Mouse (Mus musculus) cerebellum, adult 2 months (tissue): ENCODE data around the gene Trafd1. TPM values are rescaled to one million over a fixed set of nuclear protein-coding genes. Genes with fewer than 3 reads are reported as not detected.
A peak's percentile ranks its signal among the peaks of the same experiment; 100 is the strongest.

Experiments
- DNase-seq, 2 experiments: peaks; one replicate each; pipeline ENCODE4 v3.0.0; 2021
- H3K27ac ChIP-seq: fragments of 200-500 bp; 2 replicates; pipeline ENCODE4 v1.5.1; 2012; ENCODE audit warnings: low read length, control low read depth, inconsistent platforms; ENCODE audit not compliant: insufficient read depth
- H3K27me3 ChIP-seq: fragments of 200-500 bp; 2 replicates; pipeline ENCODE4 v1.6.1; 2012; ENCODE audit warnings: inconsistent platforms, mild to moderate bottlenecking, low read length, moderate library complexity; ENCODE audit not compliant: control insufficient read depth, insufficient read depth
- H3K4me1 ChIP-seq: fragments of 200-500 bp; 2 replicates; pipeline ENCODE4 v1.6.1; 2011; ENCODE audit warnings: low read length; ENCODE audit not compliant: control insufficient read depth, insufficient read depth
- H3K4me3 ChIP-seq: fragments of 200-500 bp; replicated peaks from 2 replicates; pipeline ENCODE3; 2011; ENCODE audit warnings: mild to moderate bottlenecking, low read depth, low read length, control low read depth; ENCODE audit not compliant: insufficient read depth
- CTCF ChIP-seq: fragments of 200-500 bp; IDR thresholded peaks from 2 replicates; pipeline ENCODE4 v1.5.1; 2011; ENCODE audit warnings: low read depth, mild to moderate bottlenecking, control low read depth, low read length, moderate library complexity, borderline replicate concordance; ENCODE audit not compliant: insufficient read depth
- POLR2A ChIP-seq: fragments of 200-500 bp; IDR thresholded peaks from 2 replicates; pipeline ENCODE4 v1.6.1; 2011; ENCODE audit warnings: low read length, control low read depth, borderline replicate concordance; ENCODE audit not compliant: insufficient read depth
- WGBS: fragments of 180-500 bp; shearing (Covaris S2); methylation state at CpG from one replicate; pipeline ENCODE4 v1.1.7; 2018; 5-methylcytosine and 5-hydroxymethylcytosine counted together
- polyA plus RNA-seq: library from polyadenylated mRNA; depleted of rRNA; stranded (reverse); fragments of >200 nt; gene quantifications from 2 replicates; pipeline ENCODE4 v1.2.3, GENCODE M21; 2012

The Trafd1 gene
- polyA plus RNA-seq, 1 experiment = 109 TPM

DNA sequence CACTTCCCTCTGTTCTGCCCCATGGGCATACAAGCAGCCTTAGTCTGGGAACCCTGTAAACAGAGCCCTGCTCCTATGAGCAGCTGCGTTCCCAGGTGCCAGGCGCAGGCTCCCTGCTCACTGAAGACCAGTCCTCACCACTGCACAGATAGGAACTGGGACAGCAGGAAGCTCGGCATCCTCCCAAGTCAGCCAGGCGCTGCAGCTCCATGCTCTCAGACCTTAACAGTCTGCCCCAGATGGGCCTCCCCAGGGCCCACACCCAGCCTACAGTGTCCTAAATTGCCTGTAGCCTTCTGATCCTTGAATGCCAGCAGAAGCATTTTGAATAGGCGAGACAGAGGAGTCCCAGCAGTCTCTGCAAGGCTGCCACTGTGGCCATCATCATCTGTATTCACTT is 23.7 kb downstream of the Trafd1 start:
- H3K4me3 ChIP-seq = no peak overlapping the region
- peak; percentile 51 to 57 for DNase-seq
- H3K27ac ChIP-seq = peak overlapping the region; percentile 34; the same call in 1 of the 2 replicates
- H3K27me3 ChIP-seq = no peaks in the 10 kb centered on the region
- H3K4me1 ChIP-seq = peaks cover 16% of the 10 kb centered on the region
- TF ChIP-seq CTCF (no peak), POLR2A (no peak)
- 45% methylated on average over 5 of the region's 5 CpGs for WGBS

DNA sequence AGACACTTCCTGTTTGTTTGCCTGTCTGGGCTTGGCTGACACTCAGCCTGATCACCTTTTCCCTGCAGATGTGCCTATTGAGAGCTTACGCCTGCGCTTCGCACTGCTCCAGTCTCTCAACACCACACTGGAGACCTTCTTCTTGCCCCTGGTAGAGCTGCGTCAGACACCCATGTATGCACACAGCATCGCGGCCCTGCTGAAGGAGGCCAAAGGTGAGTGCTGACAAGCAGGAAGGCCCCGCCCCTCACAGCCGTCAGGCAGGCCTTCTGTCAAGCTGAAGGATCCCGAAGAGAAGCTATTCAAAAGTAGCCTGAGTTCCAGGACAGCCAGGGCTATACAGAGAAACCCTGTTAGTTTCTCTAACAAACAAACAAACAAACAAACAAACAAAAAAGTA is 26.2 kb downstream of the Trafd1 start:
- Histone ChIP-seq H3K4me3 (no peak overlapping the region), H3K27ac (no peak overlapping the region), H3K27me3 (no peaks in the 10 kb centered on the region), H3K4me1 (peaks cover 12% of the 10 kb centered on the region)
- DNase-seq = no peak
- TF ChIP-seq CTCF (no peak), POLR2A (no peak)
- 70% methylated on average over 9 of the region's 9 CpGs for WGBS

DNA sequence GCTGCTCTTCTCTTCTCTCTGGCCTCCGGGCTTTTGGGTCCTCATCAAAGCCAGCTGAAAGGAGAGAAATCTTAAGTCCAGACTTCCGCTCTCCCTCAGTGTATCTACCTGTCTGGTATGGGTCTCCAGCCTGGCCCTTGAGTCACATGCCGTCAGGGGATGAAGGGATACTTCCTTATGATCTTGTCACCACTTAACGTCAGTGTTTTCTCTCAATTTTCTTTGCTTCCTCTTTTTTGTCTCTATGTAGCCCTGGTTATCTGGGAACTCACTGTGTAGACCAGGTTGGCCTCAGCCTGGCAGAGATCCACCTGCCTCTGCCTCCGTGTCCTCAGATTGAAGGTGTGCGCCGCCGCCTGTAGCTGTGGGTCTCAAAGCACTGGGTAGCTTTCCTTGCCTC is 41.4 kb downstream of the Trafd1 start:
- H3K27me3 ChIP-seq = no peaks in the 10 kb centered on the region
- no peak overlapping the region for H3K27ac ChIP-seq
- no peak for DNase-seq
- WGBS = 88% methylated on average over 8 of the region's 8 CpGs
- TF ChIP-seq CTCF (no peak), POLR2A (no peak)
- H3K4me3 ChIP-seq = no peak overlapping the region
- H3K4me1 ChIP-seq = peaks cover 23% of the 10 kb centered on the region

DNA sequence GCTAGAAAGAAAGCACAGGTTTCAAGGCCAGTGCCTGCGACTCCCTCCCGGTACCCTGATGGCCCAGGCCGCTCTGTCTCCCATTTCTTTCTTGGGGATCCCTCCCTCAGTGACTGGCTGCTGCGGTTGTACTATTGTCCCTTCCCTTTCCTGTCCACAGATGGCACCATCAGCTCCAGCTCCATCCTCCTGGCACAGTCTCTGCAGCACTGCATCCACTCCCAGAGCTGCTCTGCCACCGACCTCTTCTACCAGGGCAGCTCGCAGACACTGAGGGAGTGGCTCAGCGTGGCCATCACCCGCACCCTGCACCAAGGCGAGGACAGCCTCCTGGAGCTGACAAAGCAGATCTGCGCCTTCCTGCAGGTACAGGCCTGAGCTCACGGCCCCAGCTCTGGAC is 42.9 kb downstream of the Trafd1 start:
- H3K4me1 ChIP-seq = peaks cover 23% of the 10 kb centered on the region

DNA sequence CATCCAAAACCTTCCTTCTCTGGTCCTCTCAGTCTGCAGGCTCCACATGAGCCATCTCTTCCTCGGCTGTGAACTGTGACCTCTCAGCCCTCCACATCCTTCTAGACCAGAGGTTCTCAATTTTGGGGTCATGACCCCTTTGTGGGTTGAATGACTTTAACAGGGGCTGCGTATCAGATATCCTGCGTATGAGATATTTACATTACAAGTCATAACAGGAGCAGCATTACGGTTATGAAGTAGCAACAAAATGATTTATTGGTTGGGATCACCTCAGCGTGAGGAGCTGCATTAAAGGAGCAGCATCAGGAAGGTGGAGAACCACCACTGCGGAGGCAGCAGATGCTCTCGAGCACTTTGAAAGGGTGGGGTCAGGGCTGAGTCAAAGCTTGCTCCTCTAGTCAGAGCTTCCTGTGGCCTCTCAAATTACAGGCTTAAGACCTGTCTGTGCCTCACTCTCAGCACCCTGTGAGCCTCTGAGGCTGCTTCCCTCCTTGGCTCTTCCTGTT is 44.4 kb downstream of the Trafd1 start:
- no peak for TF ChIP-seq CTCF
- TF ChIP-seq POLR2A = no peak
- 0 out of 2 replicates have a peak overlapping the region, but pooled peaks have one; percentile 54 for H3K27ac ChIP-seq
- no peaks in the 10 kb centered on the region for H3K27me3 ChIP-seq
- WGBS = 68% methylated on average over 7 of the region's 7 CpGs
- H3K4me1 ChIP-seq = peaks cover 35% of the 10 kb centered on the region
- peak in 1 of 2 experiments; percentile 2 for DNase-seq
- H3K4me3 ChIP-seq = no peak overlapping the region

More for the DNA sequence above, 42.9 kb downstream of the Trafd1 start:
- Histone ChIP-seq H3K27me3 (no peaks in the 10 kb centered on the region), H3K4me3 (no peak overlapping the region), H3K27ac (peak overlapping the region; percentile 22)
- 56% methylated on average over 11 of the region's 11 CpGs for WGBS
- DNase-seq = peak; percentile 56 to 61
- TF ChIP-seq CTCF = no peak
- no peak for TF ChIP-seq POLR2A

DNA sequence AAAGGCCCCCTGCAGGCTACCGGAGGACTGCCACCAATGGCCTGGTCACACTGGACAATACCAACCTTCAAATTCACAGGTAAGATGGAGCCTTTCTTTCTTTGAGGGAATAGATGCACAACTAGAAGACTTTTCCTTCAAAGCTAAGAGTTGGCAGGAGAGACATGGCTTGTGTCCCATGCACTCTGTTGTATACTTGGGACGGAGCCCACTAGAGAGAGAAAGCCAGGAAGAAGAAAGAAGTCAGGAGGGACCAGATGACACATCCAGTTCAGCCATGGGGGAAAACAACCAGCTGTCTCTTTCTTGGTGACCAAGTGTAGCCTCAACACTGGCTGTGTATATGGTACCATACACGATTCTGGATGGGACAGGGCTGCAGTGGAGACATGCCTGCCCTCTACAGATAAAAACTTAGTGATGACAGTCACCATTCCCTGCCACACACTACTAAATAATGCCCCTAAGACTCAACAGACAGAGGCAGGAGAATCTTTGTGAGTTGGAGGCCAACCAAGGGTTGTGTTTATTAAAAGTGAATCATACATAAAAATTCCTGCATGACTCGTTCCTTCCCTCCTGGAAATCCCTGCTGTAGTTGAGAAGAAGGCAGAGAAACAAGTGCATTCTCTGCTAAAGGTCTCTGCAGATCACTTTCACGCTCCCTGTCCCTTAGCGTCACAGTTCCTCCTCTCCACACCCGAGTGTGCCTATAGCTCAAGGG is 45.8 kb downstream of the Trafd1 start:
- Histone ChIP-seq H3K27ac (peak overlapping the region; percentile 54), H3K4me3 (no peak overlapping the region), H3K27me3 (no peaks in the 10 kb centered on the region), H3K4me1 (peaks cover 38% of the 10 kb centered on the region)
- TF ChIP-seq CTCF = no peak
- TF ChIP-seq POLR2A = no peak
- WGBS = 57% methylated on average over 7 of the region's 7 CpGs
- peak; percentile 57 to 80 for DNase-seq

DNA sequence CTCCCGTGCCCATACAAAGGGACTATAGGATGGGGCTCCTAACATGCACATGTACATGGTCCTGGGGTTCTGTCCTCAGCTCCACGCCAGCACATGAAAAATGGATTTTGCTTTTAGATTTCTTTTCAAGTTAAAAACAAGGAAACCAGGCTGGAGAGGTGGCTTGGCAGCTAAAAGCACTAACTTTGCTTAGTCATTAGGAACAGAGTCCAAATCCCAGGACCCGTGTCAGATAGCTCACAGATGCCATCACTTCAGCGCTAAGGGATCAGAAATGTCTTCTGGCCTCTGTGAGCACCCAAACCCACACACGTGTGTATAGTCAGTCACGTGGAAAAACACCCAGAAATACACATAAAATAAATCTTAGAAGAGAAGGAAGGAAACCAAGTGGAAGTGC is 48.7 kb downstream of the Trafd1 start:
- WGBS = 48% methylated on average over 6 of the region's 6 CpGs
- H3K4me3 ChIP-seq = no peak overlapping the region
- peak overlapping the region; percentile 83 for H3K27ac ChIP-seq
- no peak for DNase-seq
- H3K4me1 ChIP-seq = peaks cover 31% of the 10 kb centered on the region
- H3K27me3 ChIP-seq = no peaks in the 10 kb centered on the region
- TF ChIP-seq CTCF (no peak), POLR2A (no peak)

DNA sequence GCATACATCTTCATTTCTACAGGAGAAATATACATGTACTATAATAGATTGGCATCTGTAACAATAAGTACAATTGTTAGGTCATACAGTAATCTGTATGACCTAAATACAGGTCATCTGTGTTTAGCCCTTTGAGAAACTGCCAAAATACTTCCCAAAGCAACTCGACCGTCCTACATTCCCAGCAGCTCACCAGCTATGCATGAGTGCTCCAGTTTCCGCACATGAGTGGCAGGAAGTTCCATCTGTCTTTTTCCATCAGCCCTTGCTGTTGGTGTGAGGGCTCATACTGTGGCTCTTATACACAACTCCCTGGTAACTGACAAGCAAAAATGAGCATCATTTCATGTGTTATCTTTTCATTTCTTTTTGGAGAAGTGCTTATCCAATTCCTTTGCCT is 49.4 kb downstream of the Trafd1 start:
- no peak overlapping the region for H3K27ac ChIP-seq
- H3K4me1 ChIP-seq = peaks cover 28% of the 10 kb centered on the region
- TF ChIP-seq CTCF (no peak), POLR2A (no peak)
- H3K27me3 ChIP-seq = no peaks in the 10 kb centered on the region
- DNase-seq = peak; percentile 57 to 84
- no peak overlapping the region for H3K4me3 ChIP-seq
- WGBS = 12% methylated on average over 3 of the region's 3 CpGs
